Mouse (Mus musculus): ENCODE measurements around the gene Daam2.
"Not testable (repeated sequence)": the region's sequence is repeated elsewhere in the genome, so short reads cannot be mapped to it uniquely, and the experiment has no call there.

The Daam2 gene

GRCm38 (mm10) chr17:49489098-49489497, 75.0 kb downstream of the Daam2 start:
- peak; percentile 53 for DNase-seq (ENCODE audit: extremely low read depth, insufficient read length, low spot score)

- no peak for DNase-seq (ENCODE audit: extremely low read depth, insufficient read length, low spot score)
Measured at GRCm38 (mm10) chr17:49484435-49484834, 79.7 kb downstream of the Daam2 start.

GRCm38 (mm10) chr17:49481876-49482275, 82.3 kb downstream of the Daam2 start:
- no peak for DNase-seq (ENCODE audit: extremely low read depth, insufficient read length, low spot score)

GRCm38 (mm10) chr17:49477370-49477769, 86.8 kb downstream of the Daam2 start:
- DNase-seq (ENCODE audit: extremely low read depth, insufficient read length, low spot score), result peak; percentile 79

- DNase-seq (ENCODE audit: extremely low read depth, insufficient read length, low spot score), result no peak
Measured at GRCm38 (mm10) chr17:49475174-49475573, 89.0 kb downstream of the Daam2 start.

GRCm38 (mm10) chr17:49474051-49474450, 90.1 kb downstream of the Daam2 start:
- peak; percentile 44 for DNase-seq (ENCODE audit: extremely low read depth, insufficient read length, low spot score)

- DNase-seq (ENCODE audit: extremely low read depth, insufficient read length, low spot score), result no peak
Measured at GRCm38 (mm10) chr17:49472626-49473025, 91.5 kb downstream of the Daam2 start.

GRCm38 (mm10) chr17:49468223-49468622, 95.9 kb downstream of the Daam2 start:
- no peak for DNase-seq (ENCODE audit: extremely low read depth, insufficient read length, low spot score)

- no peak for DNase-seq (ENCODE audit: extremely low read depth, insufficient read length, low spot score)
Measured at GRCm38 (mm10) chr17:49464884-49465283, 99.3 kb downstream of the Daam2 start.

- DNase-seq (ENCODE audit: extremely low read depth, insufficient read length, low spot score), result peak; percentile 44
Measured at GRCm38 (mm10) chr17:49458386-49458785, 105.8 kb downstream of the Daam2 start.

- no peak for DNase-seq (ENCODE audit: extremely low read depth, insufficient read length, low spot score)
Measured at GRCm38 (mm10) chr17:49457833-49458232, 106.3 kb downstream of the Daam2 start.

GRCm38 (mm10) chr17:49456334-49456733, 107.8 kb downstream of the Daam2 start:
- no peak for DNase-seq (ENCODE audit: extremely low read depth, insufficient read length, low spot score)

GRCm38 (mm10) chr17:49450922-49451321, 113.2 kb downstream of the Daam2 start:
- no peak for DNase-seq (ENCODE audit: extremely low read depth, insufficient read length, low spot score)

GRCm38 (mm10) chr17:49449230-49449608, 114.9 kb downstream of the Daam2 start:
- no peak for DNase-seq (ENCODE audit: extremely low read depth, insufficient read length, low spot score)

- DNase-seq (ENCODE audit: extremely low read depth, insufficient read length, low spot score), result no peak
Measured at GRCm38 (mm10) chr17:49448570-49449229, 115.4 kb downstream of the Daam2 start.

- DNase-seq (ENCODE audit: extremely low read depth, insufficient read length, low spot score), result not testable (repeated sequence)
Measured at GRCm38 (mm10) chr17:49442841-49443240, 121.3 kb downstream of the Daam2 start.

GRCm38 (mm10) chr17:49440331-49441130, 123.6 kb downstream of the Daam2 start:
- DNase-seq (ENCODE audit: extremely low read depth, insufficient read length, low spot score), result no peak

GRCm38 (mm10) chr17:49439706-49440105, 124.4 kb downstream of the Daam2 start:
- DNase-seq (ENCODE audit: extremely low read depth, insufficient read length, low spot score), result no peak

GRCm38 (mm10) chr17:49438822-49439574, 125.1 kb downstream of the Daam2 start:
- no peak for DNase-seq (ENCODE audit: extremely low read depth, insufficient read length, low spot score)

GRCm38 (mm10) chr17:49437306-49437705, 126.8 kb downstream of the Daam2 start:
- DNase-seq (ENCODE audit: extremely low read depth, insufficient read length, low spot score), result not testable (repeated sequence)

GRCm38 (mm10) chr17:49436631-49437030, 127.5 kb downstream of the Daam2 start:
- no peak for DNase-seq (ENCODE audit: extremely low read depth, insufficient read length, low spot score)

Data from 3134 (cell line).